Mouse (Mus musculus) adrenal gland, postnatal 14 days (tissue): ENCODE data around the gene Il4. TPM values are rescaled to one million over a fixed set of nuclear protein-coding genes. Genes with fewer than 3 reads are reported as not detected.

Experiments
- DNase-seq: peaks from one replicate; pipeline ENCODE4 v3.0.0; 2021; ENCODE audit warnings: mixed read lengths
- long read RNA-seq, 2 experiments: library from polyadenylated mRNA; stranded (forward); transcript quantifications; one replicate each; pipeline ENCODE4 v2.0.0; 2021
- total RNA-seq: library from RNA; stranded (reverse); gene quantifications from 2 replicates; pipeline ENCODE4 v1.2.3, GENCODE M21; 2021

Gene Il4
- total RNA-seq = not detected in 2 replicates
- long read RNA-seq, experiment 1 = 0 reads
- long read RNA-seq, experiment 2 = 0 reads

- no peak for DNase-seq
Measured at GRCm38 (mm10) chr11:53618619-53619198, at the start of gene Il4. Il4 (minus strand) TSS chr11:53618669.

DNA sequence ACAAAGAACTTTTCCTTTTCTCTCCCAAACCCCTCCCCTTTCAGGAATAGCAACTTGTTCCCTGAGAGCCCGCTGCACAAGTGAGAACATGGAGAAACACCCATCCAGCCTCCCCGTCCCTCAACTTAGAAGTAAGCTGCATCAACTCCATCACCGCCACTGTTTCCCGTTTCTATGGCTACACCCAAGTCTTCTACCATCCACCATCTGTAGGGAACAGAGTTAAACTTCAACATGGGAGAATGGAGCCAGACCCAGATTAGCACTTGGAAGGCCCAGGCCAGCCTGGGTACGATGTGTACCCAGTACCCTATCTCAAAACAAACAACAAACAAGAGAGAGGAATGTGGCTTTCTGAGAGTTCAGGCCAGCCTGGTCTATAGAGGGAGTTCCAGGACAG is 45.6 kb upstream of the Il4 start:
- no peak for DNase-seq

GRCm38 (mm10) chr11:53662794-53663674 is 44.6 kb upstream of the Il4 start:
- no peak for DNase-seq

GRCm38 (mm10) chr11:53657828-53658227 is 39.4 kb upstream of the Il4 start:
- no peak for DNase-seq

DNA sequence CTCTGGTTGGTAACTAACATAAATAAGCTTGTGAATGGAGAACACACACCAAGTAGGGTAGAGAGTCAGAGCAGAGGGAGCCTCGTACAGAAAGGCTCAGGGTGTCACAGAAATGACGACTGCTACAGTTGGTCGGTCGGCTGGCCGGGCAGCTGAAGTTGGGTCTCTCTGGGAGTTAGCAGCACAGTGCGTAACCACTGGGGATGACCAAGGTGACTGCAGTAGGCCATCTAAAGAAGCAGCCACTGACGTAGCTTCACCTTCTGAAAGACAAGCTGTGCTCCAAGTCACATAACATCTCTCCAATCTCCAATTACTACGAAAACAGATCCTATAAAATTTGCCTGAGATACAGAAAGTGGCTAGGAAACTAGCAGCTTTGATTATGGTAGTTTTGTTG is 38.9 kb upstream of the Il4 start:
- no peak for DNase-seq

GRCm38 (mm10) chr11:53656558-53657202 is 38.2 kb upstream of the Il4 start:
- no peak for DNase-seq

DNA sequence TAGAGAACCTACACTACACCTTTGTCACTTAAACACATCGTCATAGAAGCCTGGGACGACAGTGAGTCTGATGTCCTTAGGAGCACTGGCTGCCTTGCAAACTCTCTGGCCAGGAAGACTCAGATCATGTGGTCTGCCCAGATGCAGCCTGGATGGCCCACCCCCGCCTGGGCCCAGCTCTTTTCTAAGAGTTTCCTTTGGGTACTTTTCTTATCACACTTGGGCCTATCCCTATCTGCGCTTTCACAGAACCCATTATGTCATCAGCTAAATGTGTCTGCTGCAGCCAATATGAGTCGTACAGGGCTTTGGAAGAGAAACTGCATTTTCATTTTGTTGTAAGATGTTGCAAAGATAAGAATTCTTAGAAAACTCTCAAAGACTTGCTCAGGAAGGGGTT is 36.6 kb upstream of the Il4 start:
- no peak for DNase-seq

- no peak for DNase-seq
Measured at GRCm38 (mm10) chr11:53652427-53652826, 34.0 kb upstream of the Il4 start.

- no peak for DNase-seq
Measured at GRCm38 (mm10) chr11:53651441-53651840, 33.0 kb upstream of the Il4 start.

DNA sequence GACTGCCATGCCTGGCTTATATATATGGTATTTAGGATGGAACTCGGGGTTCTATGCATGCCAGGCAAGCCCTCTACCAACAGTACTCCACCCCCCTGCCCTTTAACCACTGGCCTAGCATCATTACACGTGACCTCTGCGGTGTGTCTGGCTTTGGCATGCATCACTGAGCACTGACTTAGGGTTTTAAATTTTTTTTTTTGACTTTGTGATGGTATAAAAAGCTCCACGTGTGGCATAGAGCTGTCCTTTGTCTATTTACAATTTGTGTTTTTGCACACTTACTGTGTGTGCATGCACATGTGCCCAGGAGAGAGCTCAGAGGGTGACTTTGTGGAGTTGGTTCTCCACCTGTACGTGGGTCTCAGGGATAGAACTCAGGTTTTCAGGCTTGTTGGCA is 25.5 kb upstream of the Il4 start:
- no peak for DNase-seq

DNA sequence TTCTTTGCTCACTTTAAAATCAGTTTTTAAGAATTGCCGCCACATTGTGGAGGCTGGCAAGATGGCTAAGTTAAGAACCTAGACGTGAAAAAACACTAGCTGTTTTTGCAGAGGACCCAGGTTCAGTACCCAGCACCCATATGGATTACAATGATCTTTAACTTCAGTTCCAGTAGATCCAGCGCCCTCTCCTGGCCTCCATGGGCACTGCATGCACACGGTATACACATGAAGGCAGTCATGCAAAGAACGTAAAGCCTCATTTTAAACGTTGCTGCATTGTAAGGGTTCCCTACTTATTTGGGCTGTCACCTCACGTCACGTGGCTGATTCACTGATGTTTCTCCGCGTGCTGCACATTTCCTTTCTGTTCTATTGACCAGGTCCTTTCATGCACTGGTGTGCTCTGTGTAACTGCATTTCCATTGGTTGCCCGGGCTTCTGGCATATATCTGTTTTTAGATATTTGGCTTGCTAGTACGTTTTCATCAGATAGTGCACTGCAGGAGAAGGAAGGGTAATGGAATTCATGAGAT is 24.3 kb upstream of the Il4 start:
- no peak for DNase-seq

DNA sequence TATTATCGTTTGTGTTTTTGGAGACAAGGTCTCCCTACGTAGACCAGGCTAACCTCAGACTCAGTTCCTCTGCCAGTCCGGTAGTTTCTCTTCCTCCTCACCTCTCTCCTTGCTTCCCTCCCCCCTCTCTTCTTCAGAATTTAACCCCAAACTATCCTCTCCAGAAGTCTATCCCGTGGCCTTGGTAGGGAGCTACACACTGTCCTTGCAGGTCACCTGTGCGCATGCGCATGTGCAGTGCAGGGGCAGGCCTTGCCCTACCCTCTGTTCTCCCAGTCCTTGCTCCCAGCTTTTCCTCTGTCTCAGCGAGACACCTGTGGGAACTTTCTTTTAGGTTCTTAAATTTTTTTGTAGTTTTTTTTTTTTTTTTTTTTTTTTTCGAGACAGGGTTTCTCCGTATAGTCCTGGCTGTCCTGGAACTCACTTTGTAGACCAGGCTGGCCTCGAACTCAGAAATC is 19.4 kb upstream of the Il4 start:
- no peak for DNase-seq

GRCm38 (mm10) chr11:53637046-53637802 is 18.8 kb upstream of the Il4 start:
- no peak for DNase-seq

DNA sequence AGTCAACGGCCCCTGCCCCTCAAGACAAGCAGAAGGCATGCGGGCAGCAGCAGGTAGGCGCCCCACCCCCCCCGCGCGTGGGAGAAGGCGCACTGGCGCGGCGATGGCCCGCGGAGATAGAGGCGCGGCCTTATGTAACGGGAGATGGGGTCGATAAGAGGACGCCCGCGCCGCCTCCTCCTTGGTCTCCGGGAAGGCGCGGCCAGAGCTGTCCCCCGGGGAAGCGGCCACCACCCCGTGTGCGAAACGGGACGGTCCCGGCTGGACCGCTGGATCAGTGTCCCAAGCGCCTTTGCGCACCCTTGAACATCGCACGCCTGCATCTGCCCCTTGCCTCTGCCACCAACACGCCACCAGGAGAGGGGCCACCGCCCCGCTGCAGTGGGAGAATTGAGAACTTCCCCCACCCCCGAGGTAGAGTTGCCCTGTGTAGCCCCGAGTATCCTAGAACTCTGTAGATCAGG is 17.7 kb upstream of the Il4 start:
- DNase-seq = peak; percentile 33

GRCm38 (mm10) chr11:53635590-53636182 is 17.2 kb upstream of the Il4 start:
- DNase-seq = no peak

DNA sequence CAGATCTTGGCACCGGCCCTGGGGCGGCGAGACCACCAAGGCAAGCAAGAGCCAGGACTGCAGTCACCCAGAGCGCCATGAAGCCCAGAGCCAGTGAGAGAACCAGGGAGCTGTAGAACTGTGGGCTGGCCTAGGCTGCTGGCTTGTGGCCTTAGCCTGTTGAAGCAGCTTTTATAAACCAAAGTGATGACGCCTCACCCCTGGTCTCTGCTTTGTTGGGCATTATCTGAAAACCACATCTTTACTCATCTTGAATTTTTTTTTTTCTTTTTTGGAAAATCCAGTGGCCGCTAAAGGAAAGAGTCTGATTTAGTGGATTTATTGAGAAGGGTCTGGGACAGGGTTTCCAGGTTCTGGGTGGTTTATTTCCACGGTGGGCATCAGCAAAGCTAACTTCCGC is 16.1 kb upstream of the Il4 start, which contains the start of gene Il13:
Il13 (minus strand) TSS at position 147 of the 400 bp plus-strand sequence.
- DNase-seq = no peak

- DNase-seq = no peak
Measured at GRCm38 (mm10) chr11:53633644-53634043, 15.2 kb upstream of the Il4 start.

DNA sequence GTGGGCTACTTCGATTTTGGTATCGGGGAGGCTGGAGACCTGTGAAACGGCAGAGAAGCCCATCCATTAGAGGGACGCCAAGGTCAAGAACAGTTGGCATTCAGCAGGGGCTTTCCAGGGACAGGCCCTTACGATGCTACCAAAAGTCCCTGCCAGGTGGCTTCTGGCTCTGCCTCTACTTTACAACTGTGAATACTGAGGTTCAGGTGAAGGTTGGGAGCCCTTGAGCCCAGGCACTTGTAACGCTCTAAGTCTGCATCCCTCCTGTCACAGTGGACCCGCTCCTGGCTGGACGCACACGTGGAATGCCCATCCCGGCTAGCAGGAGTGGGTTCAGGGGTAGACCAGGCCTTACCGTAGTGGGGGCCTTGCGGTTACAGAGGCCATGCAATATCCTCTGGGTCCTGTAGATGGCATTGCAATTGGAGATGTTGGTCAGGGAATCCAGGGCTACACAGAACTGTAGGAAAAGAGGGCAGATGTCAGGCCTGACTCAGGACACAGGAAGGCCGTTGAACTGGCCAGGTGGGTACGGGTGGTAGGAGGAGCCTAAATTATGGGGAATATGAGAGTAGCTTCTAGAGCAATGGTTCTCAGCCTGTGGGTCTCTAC is 13.8 kb upstream of the Il4 start:
- no peak for DNase-seq

- peak; percentile 82 for DNase-seq
Measured at GRCm38 (mm10) chr11:53627859-53628258, 9.4 kb upstream of the Il4 start.

- DNase-seq = no peak
Measured at GRCm38 (mm10) chr11:53626802-53627373, 8.4 kb upstream of the Il4 start.

DNA sequence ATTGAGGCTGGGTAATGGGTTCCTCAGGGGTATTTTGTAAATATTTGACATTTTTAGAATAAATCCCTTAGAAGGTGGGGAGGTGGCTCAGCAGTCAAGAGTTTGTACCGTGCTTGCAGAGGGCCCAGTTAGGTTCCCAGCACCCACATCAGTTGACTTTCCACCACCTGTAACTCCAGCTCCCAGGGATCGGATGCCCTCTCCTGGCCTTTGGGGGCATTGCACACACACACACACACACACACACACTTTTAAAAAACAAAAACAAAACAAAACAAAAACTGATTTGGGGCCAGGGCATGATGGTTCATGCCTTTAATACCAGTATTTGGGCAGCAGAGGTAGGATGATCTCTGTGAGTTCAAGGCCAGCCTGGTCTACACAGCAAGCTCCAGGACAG is 5.7 kb upstream of the Il4 start:
- DNase-seq = no peak
